Mouse (Mus musculus) right cerebral cortex, adult 18-20 months (tissue): ENCODE measurements around the gene Bub1.

Source experiments
- DNase-seq: peaks from one replicate; pipeline ENCODE4 v3.0.0; 2022; ENCODE audit warnings: mixed read lengths

The Bub1 gene

GRCm38 (mm10) chr2:127831401-127832102 lies at the start of gene Bub1:
Bub1 (minus strand) TSS chr2:127831865.
- peak; percentile 94 for DNase-seq

DNA sequence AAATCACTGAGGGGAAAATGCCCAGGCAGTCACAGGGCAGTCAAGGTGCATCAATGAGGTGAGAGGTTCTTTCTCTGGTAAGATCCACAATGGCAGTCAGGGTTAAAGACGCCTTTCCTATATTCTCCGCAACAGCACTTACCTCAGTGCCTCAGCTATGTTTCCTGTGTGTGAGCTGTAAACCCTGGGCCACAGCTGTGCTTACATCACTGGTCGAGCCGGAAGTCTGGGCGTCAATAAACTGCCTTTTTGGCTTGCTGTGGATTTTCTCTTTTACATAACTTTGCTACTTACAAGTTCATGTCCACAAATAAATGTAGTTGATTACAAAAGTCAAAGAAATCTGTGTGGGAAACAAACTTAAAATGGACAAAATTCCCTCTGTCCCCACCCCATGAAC lies 49.4 kb upstream of the Bub1 start:
- DNase-seq: no peak

DNA sequence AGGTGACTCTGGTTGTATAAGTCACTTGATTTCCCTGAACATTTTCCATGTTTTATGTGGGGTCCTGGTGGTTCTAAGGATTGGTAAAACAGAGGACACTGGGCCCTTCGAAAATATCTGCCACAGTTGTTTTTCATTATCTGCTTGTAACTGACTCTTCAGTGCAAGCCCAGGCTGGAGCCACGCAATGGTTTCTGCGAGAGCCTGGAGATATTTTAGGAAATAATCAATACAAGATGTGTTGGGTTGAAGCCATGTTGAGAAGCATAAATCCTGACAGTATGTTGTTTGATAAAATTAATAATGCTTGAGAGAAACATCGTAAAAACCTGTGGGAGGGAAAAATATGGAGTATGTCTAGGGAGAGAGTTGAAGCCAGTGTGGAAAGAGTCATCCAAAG lies 32.7 kb upstream of the Bub1 start:
- no peak for DNase-seq

DNA sequence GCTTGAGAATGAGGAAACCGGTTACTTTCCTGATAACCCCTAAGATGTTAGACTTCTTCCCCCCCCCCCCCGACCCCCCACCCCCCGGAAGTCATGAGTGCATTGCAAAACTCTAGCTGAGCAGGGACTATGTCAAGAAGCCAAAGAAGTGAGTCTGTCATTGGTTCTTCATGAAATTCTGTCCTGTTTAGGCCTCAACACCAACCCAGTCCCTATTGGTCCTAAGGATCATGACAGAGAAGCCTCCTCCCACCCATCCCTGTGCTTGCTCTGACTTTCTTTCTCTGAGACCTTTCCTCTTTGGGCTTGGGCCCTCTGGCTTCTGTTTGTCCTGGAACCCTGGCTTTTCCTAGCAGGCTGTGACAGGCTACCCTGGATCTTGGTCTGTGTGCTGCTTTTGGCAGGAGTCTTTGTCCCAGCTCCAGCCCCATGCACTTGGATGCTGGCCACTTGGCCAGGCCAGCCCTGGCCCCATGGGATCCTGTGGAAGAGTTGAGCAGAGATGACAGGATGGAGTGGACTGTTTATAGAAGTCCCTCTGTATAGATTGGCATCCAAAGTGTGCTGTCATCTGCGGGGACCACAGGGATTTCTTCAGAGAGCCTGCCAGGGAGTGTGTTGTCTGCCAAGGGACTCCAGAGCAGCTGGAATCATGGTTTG lies 22.8 kb upstream of the Bub1 start:
- peak; percentile 25 for DNase-seq

GRCm38 (mm10) chr2:127850371-127850770 lies 18.7 kb upstream of the Bub1 start:
- no peak for DNase-seq

GRCm38 (mm10) chr2:127846571-127846970 lies 14.9 kb upstream of the Bub1 start:
- no peak for DNase-seq

GRCm38 (mm10) chr2:127846008-127846407 lies 14.3 kb upstream of the Bub1 start:
- DNase-seq: no peak

DNA sequence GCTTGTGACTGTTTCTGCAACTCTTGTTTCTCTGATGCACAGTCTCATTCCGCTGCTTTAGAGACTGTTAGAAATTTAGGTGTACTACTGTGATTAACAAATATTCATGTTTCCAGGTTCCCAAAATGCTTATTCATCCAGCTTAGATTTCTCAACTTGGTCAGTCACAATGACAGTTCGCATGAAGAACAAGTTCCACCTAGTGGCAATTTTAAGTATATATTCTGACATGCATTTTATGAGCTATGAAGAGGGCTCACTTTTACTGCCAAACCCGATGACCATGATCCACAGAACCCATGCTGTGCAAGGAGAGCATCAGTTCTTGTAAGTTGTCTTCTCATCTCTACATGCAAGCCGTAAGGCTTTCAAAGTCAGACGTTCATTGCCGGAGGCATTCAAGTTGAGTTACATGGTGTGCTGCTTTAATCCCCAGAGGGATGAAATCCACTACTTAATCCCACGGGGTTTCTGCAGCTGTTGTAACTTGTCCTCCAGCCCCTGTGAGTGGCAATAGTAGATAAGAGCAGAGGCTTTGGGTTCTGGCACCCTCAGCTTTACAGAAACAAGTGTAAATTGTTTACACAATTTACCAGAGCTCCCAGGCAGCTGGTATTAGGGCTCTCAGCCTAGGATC lies 13.8 kb upstream of the Bub1 start:
- no peak for DNase-seq

- no peak for DNase-seq
These were observed 10.8 kb upstream of the Bub1 start for GRCm38 (mm10) chr2:127842421-127842820.

- DNase-seq: no peak
These were observed 9.7 kb upstream of the Bub1 start for GRCm38 (mm10) chr2:127841402-127841801.

GRCm38 (mm10) chr2:127839425-127839824 lies 7.8 kb upstream of the Bub1 start:
- DNase-seq: no peak

GRCm38 (mm10) chr2:127838576-127838975 lies 6.9 kb upstream of the Bub1 start, which contains the start of gene Acoxl:
Acoxl (plus strand) TSS chr2:127838876.
- no peak for DNase-seq

- DNase-seq: no peak
These were observed 1.1 kb upstream of the Bub1 start for GRCm38 (mm10) chr2:127832833-127833190.

DNA sequence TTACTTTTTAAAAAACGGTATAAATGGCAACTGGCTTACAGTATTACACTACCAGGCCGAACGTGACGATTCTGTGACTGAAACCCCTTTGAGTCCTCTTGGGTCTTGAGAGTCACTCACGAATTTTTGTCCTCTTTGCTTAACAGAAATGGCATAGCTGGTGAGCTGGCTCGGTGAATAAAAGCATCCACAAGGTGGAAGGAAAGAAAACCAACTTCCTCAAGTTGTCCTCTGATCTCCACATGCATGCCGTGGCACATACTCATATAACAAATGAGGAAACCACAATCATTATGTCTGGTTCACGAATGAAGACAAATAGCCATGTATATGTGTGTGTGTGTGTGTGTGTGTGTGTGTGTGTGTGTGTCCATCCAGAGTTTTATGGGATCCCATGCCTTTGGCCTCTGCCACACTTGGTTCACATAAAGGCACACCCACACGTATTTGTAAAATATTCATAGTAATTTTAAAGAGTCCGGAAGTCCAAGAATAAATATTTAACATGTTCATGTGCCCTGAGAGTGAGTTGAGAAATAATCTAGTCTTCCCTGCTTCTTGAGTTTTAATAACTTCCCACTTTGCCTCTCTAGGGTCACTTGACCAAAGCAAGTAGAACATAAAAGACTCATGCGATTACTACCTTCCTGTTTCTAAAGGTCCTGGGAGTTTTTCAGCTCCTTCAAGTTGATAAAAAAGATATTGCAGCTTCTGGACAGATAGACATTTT lies 603 bp upstream of the Bub1 start:
- DNase-seq: no peak

DNA sequence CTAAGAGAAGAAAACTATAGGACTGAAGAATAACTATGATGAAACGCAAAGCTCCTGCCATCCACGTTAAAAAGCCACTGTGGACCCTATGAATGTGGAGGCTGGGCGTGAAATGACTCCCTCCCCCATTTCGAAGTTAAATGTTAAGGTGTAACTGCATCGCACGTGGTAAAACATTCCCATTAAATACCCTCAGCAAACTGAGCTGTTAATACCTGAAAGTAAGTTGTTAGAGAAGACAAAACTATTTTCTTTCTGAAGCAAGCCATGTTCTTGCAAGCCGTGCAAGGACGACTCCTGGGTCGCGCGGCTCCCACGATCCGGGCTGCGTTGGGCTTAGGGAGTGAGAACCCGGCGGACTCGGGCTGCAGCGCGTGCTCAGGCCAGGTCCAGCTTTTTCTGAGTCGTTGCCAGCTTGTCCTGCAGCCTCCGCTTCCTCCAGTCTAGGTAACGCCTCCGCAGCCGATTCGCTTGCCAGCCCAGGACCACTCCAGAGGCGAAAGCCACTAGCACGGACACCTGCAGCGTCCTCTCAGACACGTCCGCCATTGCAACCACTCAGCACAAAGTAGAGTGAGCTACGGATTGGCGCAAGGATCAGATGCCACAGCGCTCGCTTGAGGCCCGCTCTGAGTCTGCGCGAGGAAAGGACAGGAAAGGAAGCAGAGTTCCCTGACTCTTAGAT lies 39.6 kb downstream of the Bub1 start, which contains the start of gene Mtln:
TSS of gene Mtln (minus strand) at position 570 of the 685 bp plus-strand sequence.
- peak; percentile 94 for DNase-seq

DNA sequence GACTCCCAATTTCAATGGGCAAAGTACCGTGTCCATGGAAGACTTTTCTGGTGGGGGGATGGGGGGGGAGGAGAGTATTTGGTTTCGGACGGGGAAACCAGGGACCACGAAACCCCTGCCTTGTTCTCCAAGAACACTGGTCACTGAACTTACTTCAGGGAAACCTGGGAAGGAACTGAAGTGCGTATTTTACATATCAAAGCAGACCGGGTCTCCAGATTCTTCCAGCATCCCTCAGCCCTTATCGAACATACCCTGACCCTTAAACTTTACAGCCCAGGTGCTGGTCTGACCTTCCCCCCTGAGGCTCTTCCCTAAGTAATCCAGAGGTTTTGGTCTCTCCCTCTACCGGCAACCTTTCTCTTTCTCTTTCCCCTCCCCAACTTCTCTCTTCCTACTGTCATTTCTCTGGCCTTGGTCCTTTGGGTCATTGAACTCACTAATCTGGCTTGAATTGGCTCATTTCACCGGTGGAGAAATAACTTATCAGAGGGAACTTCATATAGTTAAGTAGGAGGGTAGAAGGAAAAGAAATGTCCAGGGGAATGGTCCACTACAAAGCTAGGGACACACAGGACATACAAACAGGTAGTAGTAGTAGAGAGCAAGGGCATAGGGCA lies 41.9 kb downstream of the Bub1 start:
- DNase-seq: no peak

DNA sequence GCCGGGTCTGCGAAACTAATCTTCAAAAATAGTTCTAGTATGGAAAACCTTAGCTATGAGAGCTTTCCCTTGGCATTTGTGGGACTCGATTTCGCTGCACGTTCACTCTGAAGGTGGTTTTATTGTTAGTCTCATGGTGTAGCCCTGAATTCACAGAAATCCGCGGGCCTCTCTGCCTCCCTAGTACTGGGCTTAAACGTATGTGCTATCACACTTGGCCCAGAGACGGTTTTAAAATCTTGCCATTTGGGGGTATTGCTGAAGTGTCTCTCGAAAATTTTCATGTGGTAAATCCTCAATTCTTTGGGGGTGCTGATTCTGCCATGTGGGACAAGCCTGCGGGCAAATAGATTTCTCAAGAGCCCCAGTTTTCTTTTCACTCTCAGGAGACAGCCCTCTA lies 42.5 kb downstream of the Bub1 start:
- DNase-seq: no peak

- peak; percentile 88 for DNase-seq
These were observed 43.1 kb downstream of the Bub1 start, which contains the start of gene Nphp1 for GRCm38 (mm10) chr2:127788440-127789116. Nphp1 (minus strand) TSS chr2:127788897.

GRCm38 (mm10) chr2:127787226-127787625 lies 44.4 kb downstream of the Bub1 start:
- no peak for DNase-seq

DNA sequence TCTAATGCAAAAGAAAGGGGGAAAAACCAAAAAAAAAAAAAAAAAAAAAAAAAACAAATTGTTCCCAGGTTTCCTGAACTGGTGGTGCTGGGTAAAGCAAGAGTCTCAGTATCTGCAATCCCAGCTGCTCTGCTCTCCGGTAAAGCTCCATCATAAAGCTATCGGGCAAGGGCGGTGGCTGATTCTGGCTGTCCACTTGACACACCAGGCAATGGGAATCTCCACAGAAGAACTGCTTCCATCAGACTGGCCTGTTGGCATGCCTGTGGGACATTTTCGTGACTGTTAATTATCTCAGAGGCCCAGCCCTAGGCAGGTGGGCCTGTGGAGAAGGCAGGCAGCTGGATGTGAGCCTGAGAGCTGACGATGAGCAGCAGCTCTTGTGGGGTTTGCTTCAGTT lies 53.2 kb downstream of the Bub1 start:
- no peak for DNase-seq

DNA sequence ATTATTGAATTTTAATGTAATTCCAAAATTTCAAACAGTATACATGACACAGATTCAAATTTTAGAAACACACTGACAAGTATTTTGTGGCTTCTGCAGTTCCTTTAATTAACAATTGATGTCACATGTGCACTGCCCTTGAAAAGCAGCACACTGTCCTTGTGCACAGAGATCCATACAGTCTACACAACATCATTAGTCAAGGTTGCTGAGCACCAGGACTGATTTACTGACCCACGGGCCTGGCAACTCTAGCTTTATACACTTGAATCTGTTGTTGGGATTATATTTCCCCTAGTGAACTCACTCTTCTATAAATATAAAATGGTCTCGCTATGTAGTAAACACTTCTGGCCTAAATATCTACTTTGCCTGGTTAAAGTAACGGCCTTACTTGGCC lies 56.7 kb downstream of the Bub1 start:
- DNase-seq: no peak

- DNase-seq: no peak
These were observed 57.1 kb downstream of the Bub1 start for GRCm38 (mm10) chr2:127774578-127774941.
